Mouse (Mus musculus) cerebellum, adult (tissue): ENCODE results near the gene Slc26a1.

Experiments used
- ATAC-seq: cut with Nextera tagmentation; 2 replicates; pipeline ENCODE4 v1.9.2; 2017; ENCODE audit warnings: mild to moderate bottlenecking, moderate library complexity, mixed read lengths; ENCODE audit not compliant: insufficient number of reproducible peaks, low FRiP score, low TSS enrichment

The Slc26a1 gene

DNA sequence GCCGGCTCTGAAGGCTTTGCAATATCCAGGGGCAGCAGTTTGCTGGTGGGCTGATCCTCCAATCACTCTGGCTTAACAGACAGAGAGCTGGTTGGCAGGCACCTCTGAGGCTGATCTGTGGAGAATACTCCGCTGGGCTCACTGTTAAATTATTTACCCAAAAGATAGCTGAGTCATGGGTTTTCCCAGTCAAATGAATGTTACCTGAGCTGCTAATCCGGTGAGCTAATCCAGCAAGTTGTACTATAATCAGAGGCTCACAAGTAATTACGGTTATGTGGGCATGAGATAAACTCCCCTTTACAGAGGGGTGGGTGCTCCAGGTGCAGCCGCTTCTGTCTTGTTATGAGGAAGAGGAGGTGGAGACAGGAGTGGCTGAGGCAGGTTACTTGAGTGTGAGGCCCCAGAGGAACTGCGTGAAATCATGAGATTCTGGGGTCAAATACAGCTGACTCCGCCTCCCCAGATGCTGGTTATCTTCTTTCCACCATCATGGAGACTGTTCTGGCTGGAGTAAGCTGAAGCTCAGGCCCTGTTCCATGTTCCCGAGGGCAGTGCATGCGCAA, at the start of gene Slc26a1:
Gene Slc26a1 (minus strand): TSS at position 319 of the 566 bp plus-strand sequence.
- no peak for ATAC-seq

DNA sequence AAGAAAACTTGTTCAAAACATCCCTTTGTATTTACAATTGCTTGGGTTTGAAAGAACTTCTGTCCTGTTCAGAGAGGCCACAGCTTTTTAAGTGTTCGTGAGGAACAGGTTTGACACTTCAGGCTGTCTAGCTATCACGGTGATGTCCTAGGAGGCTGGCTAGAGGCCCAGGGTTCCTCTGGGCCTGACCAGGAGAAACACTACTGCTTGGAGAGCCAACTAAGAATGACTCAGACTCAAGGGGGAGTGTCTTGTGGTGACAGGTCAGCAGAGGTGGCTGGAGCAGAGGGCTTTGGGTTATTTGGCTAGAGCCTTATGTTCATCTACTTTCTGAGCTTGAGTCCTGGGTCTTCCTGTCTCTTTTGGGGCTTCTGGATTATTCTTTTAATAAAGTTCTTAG, 48.6 kb upstream of the Slc26a1 start:
- ATAC-seq = no peak

DNA sequence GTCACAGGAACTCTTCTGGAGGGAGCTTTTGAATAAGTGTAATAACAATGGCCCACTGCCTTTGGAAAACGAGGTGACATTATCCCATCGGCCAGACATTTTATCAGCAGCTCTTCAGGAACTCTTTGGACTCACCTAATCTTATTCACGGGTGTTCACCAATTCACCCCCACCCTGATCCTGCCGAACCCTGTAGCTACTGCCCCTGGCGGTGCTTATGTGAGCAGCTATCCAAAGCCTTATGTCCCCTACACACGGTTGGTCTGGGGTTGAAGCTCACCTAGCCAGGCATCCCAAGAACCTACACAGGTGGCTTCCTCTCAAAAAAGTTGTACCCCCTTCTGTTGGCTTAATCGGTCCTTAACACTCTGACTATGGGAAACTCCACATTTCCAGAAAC, 44.4 kb upstream of the Slc26a1 start:
- ATAC-seq = no peak

DNA sequence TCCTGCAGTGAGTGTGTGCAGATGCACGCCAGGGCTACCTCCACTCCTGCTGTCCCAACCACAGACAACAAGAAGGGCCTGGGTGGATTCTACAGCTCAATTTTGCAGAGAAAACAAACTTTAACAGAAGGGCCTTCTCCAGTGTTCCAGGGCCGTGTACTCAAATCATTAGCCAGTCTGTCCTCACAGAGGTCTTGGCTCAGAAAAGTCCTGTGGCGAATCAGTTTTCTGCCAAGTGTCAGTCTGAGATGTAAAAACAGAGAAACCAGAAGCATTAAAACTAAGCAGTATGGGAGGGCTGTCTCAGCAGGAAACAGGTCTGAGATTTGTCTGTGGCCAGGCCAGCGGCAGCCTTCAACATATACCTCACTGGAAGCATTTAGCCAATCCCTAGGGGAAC, 42.7 kb upstream of the Slc26a1 start:
- no peak for ATAC-seq

DNA sequence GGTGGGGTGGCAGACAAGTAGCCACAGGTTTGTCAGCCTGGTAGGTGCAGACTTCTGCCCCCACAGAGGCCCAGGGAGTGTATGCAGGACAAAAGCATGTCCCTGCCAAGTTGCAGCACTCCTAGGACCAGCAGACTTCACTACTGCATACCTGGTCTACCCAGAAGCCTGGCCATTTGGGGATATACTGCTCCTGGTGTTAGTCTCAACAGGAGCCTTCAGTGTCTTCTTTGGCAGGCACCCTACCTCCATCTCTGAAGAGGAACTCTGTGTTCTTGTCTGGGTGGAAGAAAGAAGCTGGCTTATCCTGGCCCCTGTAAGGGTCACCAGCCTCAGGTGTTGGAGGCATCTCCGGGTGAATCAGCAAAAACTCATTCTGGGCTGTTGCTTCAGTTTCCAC, 40.6 kb upstream of the Slc26a1 start:
- ATAC-seq = no peak

DNA sequence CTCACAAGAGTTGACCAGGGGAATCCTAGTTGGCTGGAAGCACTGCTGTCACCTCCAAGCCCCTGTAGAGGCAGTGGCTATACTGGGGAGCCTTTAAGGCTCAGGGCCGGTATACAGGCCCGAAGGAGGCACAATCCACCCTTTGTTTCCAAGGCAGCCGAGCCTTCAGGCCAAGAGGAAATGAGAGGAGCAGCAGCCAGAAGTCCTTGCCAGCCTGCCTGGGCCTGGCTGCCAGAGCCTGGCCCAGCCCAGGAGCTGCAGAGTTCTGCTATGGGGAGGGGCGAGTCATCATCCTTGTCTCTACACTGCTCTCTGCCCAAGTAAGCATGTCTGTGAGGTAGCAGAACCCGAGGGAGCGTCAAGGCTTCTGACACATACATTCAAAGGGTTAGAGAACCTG, 38.8 kb upstream of the Slc26a1 start:
- peak; percentile 64; the same call in 1 of the 2 replicates for ATAC-seq

DNA sequence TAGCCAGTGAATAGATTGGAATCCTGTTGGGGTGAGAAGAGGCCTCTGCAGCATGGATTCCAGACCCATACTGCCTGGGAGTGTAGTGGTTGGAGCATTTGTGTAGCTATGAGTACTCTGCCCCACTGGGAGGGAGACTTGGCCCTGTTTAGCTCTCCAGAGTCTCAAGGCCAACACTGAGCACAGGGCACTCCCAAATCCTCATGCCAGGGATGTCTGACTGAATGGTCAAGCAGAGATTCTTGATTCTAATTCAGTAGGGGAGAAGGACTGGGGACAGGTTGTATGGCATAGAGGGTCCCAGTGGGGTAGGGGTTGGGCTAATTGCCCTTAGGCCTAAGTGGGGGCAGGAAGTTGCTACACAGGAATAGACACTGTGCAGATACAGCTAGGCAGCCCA, 38.3 kb upstream of the Slc26a1 start:
- no peak for ATAC-seq

DNA sequence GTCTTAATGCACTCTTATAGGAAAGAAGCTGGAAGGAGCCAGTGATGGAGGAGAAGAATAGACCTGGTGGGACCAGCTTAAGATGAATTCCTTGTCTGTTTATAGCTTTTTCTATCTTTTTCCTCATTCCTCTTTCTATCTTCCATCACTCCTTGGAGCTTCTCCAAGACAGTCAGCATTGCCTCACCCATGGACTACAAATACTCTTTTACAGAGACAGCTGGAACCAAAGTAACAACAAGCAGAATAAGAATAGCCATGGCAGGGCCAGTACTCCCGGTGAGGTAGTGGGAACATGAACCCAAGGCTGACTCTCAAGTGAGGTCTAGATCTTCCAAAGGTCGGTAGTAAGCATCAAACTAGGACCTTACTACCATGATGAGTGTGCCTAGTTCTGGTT, 37.7 kb upstream of the Slc26a1 start:
- ATAC-seq = no peak

DNA sequence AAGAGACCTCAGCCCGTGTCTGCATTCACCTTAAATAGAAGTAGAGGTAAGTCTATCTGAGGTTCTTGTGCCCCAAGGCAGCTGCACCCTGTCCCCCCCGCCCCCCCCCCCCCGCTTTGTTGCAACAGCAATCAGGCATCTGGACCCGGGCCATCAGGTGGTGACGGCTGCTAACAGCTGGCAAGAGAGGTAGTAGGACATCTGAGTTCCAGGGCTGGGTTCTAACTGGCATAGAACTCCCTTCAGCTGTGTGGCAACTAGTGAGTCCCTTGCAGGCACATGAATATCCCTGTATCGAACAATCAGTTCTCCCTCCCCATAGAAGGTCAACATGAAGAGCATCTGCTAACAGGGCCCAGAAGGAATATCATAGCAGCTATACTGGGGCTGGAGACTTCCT, 36.6 kb upstream of the Slc26a1 start:
- ATAC-seq = no peak

DNA sequence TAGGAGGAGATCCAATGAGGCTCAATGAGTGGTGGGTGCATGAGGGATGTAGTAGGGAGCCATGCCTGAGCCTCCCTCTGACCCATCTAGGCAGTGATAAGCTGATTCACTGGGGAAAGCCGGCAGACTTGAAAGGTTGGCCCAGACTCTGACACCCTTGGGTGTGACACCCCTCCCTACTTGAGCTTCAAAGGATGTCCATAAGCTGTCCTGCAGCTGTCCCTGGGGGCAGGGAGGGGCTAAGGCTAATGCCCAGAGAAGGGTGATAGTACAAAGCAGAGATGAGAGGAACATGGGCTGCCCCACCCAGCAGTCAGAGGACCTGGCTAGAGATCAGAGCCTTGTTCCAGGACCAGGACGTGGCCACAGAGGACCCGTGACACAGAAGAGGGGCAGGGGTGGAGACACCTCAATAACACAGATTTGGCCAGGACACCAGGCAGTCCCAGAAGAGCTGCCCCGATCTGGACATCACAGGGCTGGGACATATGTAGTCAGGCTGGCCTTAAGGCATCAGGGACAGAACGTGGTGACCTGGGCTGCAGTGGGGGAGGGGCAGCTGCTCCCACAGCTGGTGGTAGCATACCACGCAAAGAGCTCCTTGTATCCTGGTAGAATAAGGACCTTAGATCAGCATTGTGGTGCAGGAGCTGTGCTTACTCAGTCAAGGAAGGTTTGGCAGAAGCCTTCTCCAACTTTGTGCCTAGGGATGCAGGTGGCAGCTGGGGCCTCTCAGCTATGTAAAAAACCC, 33.8 kb upstream of the Slc26a1 start:
- ATAC-seq = no peak

DNA sequence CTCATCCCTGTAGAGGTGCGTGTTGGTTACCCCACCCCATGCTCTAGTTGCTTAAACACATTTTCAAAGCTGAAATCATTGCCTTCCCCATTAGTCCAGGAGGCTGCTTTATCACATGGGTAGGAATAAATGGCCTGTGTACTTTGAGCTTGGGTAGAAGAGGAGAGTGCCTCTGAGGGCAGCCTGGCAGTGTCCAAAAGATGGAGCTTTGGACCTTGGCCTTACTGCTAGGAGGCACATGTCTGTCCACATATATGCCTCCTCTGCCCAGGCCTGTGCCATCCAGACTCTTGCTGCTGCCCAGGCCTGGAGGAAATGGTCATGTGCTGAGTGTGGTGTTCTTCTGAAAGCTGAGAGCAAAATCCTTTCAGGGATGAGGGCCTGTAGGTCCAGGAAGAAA, 33.0 kb upstream of the Slc26a1 start:
- no peak for ATAC-seq

DNA sequence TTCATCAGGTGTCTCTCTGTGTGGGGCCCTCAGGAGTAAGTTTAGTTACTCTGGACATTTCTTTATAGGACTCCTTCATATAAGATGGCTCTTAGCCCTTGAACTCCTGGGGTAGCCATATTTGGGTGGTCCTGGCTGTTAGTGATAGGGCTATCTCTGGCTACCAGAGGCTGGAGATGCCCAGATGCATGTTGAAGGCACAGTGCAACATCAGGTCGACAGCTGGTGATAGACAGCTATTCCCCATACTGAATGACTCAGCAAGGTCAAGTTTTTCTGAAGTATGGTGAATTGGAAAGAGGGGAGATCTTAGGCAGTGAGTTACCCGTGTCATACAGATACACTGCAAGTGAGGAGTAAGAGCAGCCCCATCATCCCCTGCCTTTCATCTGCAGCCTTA, 32.4 kb upstream of the Slc26a1 start:
- ATAC-seq = no peak

DNA sequence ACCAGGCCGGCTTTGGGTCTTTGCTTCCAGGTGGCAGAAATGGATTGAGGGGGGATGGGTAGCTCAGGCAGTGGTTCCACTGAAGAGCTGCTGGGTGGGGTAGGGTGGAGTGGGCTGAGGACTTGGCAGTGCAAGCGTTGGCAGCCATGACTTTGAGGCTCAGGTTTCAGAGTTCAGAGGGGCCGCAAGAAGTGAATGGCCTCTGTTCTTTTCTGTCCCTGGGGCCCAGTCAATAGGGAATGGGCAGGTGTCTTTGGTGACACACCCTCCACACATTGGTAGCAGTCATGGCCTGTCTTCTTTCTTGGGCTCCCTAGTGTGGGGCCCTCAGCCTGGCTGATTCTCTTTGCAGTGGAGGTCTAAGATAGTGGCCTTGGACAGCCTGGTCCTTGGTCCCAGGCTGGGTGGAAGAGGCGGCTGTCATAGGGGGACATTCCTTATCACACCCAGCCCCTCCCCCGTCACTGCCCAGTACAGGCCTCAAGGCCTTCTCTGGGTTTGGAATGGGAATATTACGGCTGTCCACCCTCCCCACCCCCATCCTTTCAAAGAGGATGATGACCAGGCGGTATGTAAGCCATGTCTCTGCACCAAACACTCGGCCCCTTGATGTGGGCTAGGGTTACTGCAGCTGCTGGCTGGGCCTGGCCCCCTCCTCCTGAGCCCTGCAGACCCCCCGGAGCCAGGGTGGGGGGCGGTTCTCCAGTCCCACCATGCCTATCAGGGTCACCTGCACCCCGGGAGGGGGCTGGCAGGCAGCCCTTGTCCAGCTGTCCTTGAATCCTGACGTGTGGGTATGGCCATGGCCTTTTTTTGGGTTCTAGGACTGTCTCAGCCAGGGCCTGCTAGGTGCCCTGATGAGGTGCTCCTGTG, 28.6 kb upstream of the Slc26a1 start:
- no peak for ATAC-seq

DNA sequence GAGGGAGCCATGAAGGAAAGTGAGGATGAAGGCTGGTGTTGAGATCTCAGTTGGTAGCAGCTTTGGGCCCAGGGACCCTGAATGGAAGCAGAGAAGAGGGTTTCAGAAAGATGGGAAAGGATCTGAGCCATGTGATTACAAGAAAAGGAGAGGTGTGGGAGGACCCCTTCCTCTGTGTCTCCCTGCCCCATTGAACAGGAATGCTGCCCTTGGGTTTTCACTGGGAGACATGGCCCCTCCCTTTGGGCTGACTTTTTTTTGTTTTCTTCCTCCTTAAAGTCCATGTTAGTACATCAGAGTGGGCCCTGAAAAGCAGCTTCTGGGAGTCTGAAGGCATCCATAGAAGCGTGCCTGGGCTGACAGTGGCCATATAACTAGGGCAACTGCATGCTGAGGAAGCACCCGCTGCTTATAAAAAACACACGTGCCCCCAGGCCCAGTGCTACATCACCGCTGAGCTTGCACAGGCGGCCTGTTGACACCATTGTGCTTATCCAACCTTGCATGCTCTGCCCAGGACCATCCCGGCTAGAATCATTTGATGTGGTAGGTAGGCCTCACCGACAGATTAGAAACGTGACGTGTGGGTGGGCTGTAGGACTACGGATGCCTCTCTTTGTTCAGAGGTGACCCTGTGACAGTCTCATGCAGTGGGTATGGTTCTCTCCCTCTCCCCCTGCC, 26.1 kb upstream of the Slc26a1 start:
- no peak for ATAC-seq

DNA sequence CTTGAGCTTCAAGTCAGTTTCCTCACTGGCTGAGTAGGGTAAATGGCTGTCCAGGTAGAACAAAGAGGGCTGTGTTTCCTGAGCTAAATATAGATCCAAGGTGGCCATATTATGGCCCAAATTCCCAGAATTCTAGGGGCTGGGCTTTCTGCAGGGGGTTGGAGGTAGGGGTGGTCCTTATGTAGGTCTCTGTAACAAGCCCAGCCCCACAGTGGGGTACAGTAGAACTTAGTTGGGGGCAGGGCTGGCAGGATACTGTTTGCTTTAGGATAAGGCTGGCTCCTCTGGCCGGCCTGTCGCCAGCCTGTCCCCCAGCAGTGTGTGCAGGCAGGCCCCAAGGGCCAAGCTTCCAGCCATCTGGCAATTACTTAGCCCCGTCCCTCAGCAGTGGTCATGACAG, 25.0 kb upstream of the Slc26a1 start:
- no peak for ATAC-seq

DNA sequence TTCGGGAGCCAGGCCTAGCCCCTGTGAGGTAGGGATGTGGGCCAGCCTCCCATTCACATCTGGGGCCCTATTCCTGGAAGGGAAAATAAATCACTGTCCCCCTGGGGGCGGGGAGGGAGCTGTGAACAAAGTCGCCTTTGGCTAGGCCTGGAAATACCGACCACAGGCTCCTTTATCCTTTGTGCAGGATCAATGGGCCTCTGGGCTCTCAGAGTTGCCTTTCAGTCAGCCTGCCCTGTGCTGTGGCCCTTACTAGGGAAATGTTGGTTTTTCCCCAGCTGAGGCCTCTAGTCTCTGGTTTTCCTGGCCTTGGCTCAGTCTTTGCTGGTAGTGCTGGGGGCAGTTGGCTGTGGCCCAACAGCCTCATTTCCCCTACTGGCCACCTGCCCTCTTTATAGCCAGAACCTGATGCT, 22.0 kb upstream of the Slc26a1 start:
- ATAC-seq = no peak

DNA sequence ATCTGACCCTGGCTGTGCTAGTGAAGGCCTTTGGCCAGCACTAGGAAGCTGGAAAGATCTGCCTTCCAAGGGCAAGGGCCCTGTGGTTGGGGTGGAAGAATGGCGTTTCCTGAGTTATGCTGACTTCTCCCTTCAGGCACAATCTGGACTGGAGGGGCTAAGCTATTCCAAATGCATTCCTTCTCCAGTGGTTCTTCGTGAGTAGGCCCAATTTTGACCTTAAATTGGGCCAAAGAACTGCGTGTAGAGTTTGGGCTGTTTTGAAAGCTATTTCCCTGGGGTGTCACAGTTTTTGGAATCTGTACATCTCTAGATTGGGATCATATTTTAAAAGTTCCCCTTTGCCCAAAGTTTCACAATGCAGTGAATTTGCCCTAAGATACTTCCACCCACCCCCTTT, 21.2 kb upstream of the Slc26a1 start:
- ATAC-seq = no peak

DNA sequence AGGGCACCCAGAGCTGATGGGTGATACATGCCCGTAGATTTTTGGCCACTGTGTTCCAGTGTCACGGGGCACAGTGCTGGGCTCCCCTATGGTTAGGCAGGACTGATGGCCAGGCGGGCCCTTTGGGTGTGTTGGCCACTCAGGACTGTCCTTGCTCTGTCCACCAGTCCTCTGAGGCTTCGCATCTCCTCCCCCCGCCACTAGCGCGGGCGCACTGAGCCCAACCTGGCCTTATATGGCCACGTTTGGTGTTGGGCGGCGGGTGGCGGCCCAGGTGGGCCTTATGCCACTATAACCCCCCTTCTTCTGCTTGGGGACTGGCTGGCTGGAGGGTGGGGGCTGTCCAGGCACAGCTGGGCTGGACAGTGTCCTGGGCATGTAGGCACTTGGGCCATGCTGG, 20.5 kb upstream of the Slc26a1 start:
- 0 out of 2 replicates have a peak, but pooled peaks have one; percentile 22 for ATAC-seq

DNA sequence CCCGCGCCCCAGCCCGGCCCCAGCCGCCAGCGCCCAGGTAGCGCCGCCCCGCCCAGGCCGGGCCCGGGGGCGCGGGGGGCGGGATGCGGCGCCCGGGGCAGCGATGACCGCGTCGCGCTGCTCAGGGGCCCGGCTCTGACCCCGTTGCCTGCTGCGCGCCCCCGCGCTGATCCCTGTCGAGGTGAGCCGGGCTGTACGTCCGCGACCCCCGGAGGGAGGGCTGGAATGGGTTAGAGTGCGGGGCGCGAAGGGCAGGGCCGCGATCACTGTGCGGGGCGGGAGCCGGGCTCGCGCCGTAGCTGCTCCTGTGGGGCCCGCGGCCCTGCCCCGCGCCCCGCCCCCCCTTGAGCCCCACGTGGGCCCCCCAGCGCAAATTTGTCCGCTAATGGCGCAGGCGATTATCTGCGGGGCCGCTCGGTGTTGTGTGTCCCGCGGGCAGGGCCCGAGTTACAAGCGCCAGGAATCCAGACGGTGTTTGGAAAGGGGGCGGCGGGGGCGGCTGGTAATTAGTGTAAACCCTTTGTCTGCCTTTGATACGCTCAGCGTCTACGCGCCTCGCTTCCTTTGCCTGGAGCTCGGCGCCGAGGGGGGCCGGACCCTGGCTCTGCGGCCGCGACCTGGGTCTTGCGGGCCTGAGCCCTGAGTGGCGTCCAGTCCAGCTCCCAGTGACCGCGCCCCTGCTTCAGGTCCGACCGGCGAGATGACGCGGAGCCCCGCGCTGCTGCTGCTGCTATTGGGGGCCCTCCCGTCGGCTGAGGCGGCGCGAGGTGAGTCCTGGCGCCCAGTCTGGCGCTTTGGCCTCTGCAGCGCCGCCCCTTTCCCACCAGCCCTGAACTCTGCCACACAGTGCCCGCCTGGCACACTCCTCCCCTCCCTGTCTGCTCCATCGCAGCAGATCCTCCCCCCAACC, 19.2 kb upstream of the Slc26a1 start:
- ATAC-seq = no peak

DNA sequence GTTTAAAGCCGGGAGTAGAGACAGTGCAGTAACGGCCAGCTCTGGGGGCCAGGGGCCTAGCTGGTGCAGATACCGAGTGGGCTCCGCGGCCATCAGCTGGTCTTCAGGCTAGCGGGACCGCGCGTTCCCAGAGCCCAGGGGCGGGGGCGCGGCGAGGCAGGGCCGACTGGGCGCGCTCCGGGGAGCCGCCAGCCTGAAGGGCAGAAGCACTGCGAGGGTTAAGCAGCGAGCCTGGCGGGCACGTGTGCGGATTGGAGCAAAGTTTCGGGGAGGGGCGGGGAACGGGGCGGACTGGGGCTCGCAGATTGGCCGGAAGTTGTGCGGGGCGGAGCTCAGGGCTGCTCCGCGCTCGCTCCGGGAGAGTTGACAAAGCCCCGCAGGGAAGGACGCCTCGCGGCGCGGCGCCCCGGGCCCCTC, 18.5 kb upstream of the Slc26a1 start:
- peak; percentile 37; the same call in 1 of the 2 replicates for ATAC-seq
